Mouse (Mus musculus) cerebellum, postnatal 25 days (tissue): ENCODE measurements around the gene Ckb.

Experiments used
- DNase-seq, 2 experiments: peaks; one replicate each; pipeline ENCODE4 v3.0.0; 2021; ENCODE audit warnings: mixed read lengths in 2 of 2

The Ckb gene

GRCm38 (mm10) chr12:111691346-111691872, 19.3 kb upstream of the Ckb start:
- DNase-seq: peak in 1 of 2 experiments; percentile 52

- peak in 1 of 2 experiments; percentile 68 for DNase-seq
Observed at GRCm38 (mm10) chr12:111689426-111689825, 17.3 kb upstream of the Ckb start.

GRCm38 (mm10) chr12:111688069-111688428, 15.9 kb upstream of the Ckb start:
- DNase-seq: peak in 1 of 2 experiments; percentile 72

- peak; percentile 74 to 79 for DNase-seq
Observed at GRCm38 (mm10) chr12:111687350-111688068, 15.4 kb upstream of the Ckb start.

- no peak for DNase-seq
Observed at GRCm38 (mm10) chr12:111686390-111686789, 14.3 kb upstream of the Ckb start.

- no peak for DNase-seq
Observed at GRCm38 (mm10) chr12:111682806-111683205, 10.7 kb upstream of the Ckb start.

- DNase-seq: no peak
Observed at GRCm38 (mm10) chr12:111682003-111682402, 9.9 kb upstream of the Ckb start.

GRCm38 (mm10) chr12:111681305-111681704, 9.2 kb upstream of the Ckb start:
- DNase-seq: no peak

- DNase-seq: no peak
Observed at GRCm38 (mm10) chr12:111680661-111681060, 8.5 kb upstream of the Ckb start.

- DNase-seq: no peak
Observed at GRCm38 (mm10) chr12:111678997-111679396, 6.9 kb upstream of the Ckb start.

GRCm38 (mm10) chr12:111678670-111678933, 6.5 kb upstream of the Ckb start:
- DNase-seq: no peak

- peak; percentile 92 to 94 for DNase-seq
Observed at GRCm38 (mm10) chr12:111677882-111678669, 5.9 kb upstream of the Ckb start, which contains the start of gene Trmt61a. Trmt61a (plus strand) TSS chr12:111678105.

- DNase-seq: peak in 1 of 2 experiments; percentile 61
Observed at GRCm38 (mm10) chr12:111677421-111677820, 5.3 kb upstream of the Ckb start.

- no peak for DNase-seq
Observed at GRCm38 (mm10) chr12:111675797-111676580, 3.9 kb upstream of the Ckb start.

- DNase-seq: no peak
Observed at GRCm38 (mm10) chr12:111674850-111675486, 2.8 kb upstream of the Ckb start.

GRCm38 (mm10) chr12:111672581-111672980, 443 bp upstream of the Ckb start:
- DNase-seq: peak in 1 of 2 experiments; percentile 71

- DNase-seq: peak; percentile 86 to 88
Observed at GRCm38 (mm10) chr12:111671431-111671902, 671 bp downstream of the Ckb start.

GRCm38 (mm10) chr12:111670976-111671375, 1.2 kb downstream of the Ckb start:
- no peak for DNase-seq

- peak; percentile 88 for DNase-seq
Observed at GRCm38 (mm10) chr12:111670371-111670971, 1.7 kb downstream of the Ckb start.

GRCm38 (mm10) chr12:111669961-111670360, 2.2 kb downstream of the Ckb start:
- DNase-seq: peak in 1 of 2 experiments; percentile 49

GRCm38 (mm10) chr12:111669000-111669788, 2.9 kb downstream of the Ckb start:
- DNase-seq: peak; percentile 53 to 64
